Mouse (Mus musculus): ENCODE data around the gene 4930518I15Rik. TPM values are rescaled to one million over a fixed set of nuclear protein-coding genes. Genes with fewer than 3 reads are reported as not detected.

The 4930518I15Rik gene
- polyA plus RNA-seq, 1 experiment from 2014 or later: 0.82 TPM

DNA sequence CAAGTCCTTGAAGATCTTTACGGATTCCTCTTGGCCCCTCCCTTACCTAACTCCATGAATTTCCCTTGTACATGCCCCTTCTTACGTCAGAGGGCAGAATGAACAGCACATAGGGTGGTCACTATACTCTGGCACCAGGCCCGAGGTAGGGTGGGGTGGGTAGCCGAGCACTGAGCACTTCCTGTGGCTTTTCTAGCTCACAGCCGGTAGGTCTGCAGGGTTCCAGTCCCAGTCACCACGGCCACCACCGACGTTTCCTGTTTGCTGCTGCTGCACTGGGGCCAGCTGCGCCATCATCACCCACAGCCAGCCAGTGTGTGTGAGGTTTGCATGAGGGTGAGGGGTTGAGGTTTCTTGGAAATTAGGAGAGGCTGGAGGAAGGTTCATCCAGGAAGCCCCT, 20.0 kb upstream of the 4930518I15Rik start:
- TF ChIP-seq CTCF (IDR thresholded peaks at IDR 0.05): no peak
- no peaks in the 10 kb centered on the region for H3K27me3 ChIP-seq
- DNase-seq (ENCODE audit: low read depth, low spot score) (no peak), ATAC-seq (no peak)
- ChIA-PET CTCF (no interaction called here), POLR2A (no interaction called here)
- in situ Hi-C loops (cut with MboI; ENCODE audit: low pct_unique_long_range_greater_than_20kb): loop anchor here (5.0 to 10.0 kb wide), 2 partner anchors 120 to 207 kb away; partner anchors contain the start of gene Tldc2

GRCm38 (mm10) chr2:156874760-156875510, 17.2 kb upstream of the 4930518I15Rik start:
- ATAC-seq: no peak
- in situ Hi-C loops (cut with MboI; ENCODE audit: low pct_unique_long_range_greater_than_20kb): loop anchor here (5.0 to 10.0 kb wide), 2 partner anchors 122 to 210 kb away; partner anchors contain the start of gene Tldc2
- ChIA-PET CTCF (no interaction called here), POLR2A (interaction anchor here (0.6 kb wide), 1 partner anchor 158 kb away, joined by 4 read pairs; no protein-coding TSS in a partner anchor)
- DNase-seq (ENCODE audit: low read depth, low spot score): no peak
- no peak for TF ChIP-seq CTCF (IDR thresholded peaks at IDR 0.05)
- no peaks in the 10 kb centered on the region for H3K27me3 ChIP-seq

DNA sequence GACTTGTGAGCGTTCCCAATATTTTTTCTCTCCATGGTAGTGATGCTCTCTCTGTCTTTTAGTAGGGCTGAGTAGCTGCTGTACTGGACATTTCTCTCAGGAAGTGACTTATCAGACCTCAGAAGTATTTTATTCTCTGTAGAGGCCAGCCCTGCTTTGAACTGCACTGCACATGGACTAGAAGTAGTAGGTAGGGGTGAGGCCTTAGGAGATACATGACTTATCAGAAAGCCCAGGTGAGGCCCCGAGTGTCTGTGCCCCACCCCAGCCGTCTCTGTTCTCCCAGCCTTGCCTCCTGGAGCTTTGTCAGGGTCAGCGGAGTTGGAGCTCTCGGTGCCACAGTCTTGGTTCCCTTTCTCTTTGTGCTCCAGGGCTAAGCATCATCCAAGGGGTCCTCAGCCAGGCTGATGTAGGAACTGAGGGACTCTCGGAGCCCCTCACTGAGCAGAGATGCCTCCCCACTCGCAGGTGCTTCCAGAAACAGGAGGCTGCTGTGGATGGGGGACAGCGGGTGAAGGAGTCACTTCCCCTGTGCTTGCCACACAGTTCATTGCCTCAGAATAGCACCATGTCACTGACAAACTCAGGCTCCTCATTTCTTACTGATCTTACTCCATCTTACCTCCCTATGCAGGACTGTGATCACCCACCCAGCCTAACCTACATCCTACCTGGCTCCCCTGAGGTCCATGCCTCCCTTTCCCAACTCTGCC, 16.5 kb upstream of the 4930518I15Rik start:
- ChIA-PET CTCF (no interaction called here), POLR2A (no interaction called here)
- DNase-seq (ENCODE audit: low read depth, low spot score): no peak
- no peak for ATAC-seq
- no peak for TF ChIP-seq CTCF (IDR thresholded peaks at IDR 0.05)
- H3K27me3 ChIP-seq: no peaks in the 10 kb centered on the region
- in situ Hi-C loops (cut with MboI; ENCODE audit: low pct_unique_long_range_greater_than_20kb): loop anchor here (10.0 kb wide), 1 partner anchor 211 kb away; the partner anchor contains the start of gene Tldc2

DNA sequence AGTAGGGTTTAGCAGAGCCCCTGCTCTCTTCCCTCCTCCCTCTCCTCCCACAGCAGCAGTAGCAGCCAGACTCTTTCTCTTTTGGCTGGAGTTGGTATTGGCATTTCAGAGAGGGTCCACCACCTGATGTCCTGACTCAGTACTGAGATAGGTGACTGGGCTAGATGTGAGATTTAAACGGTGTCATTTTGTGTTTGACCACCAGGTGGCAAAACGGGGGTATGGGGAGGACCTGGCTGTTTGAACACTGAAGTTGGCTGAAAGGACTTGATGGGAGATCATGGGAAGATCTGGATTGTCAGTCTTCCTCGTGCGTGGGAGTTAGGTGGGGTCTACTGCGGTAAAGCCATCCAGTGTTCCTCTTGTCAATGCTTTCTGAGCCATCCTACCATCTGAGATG, 15.9 kb upstream of the 4930518I15Rik start:
- ATAC-seq (no peak), DNase-seq (ENCODE audit: low read depth, low spot score) (no peak)
- no peaks in the 10 kb centered on the region for H3K27me3 ChIP-seq
- no peak for TF ChIP-seq CTCF (IDR thresholded peaks at IDR 0.05)
- POLR2A ChIA-PET: no interaction called here
- in situ Hi-C loops (cut with MboI; ENCODE audit: low pct_unique_long_range_greater_than_20kb): loop anchor here (10.0 kb wide), 1 partner anchor 211 kb away; the partner anchor contains the start of gene Tldc2
- CTCF ChIA-PET: no interaction called here

- no peak for DNase-seq (ENCODE audit: low read depth, low spot score)
- ChIA-PET POLR2A (no interaction called here), CTCF (no interaction called here)
- in situ Hi-C loops (cut with MboI; ENCODE audit: low pct_unique_long_range_greater_than_20kb): loop anchor here (10.0 kb wide), 1 partner anchor 214 kb away; the partner anchor contains the start of gene Tldc2
- no peaks in the 10 kb centered on the region for H3K27me3 ChIP-seq
- no peak for ATAC-seq
- TF ChIP-seq CTCF (IDR thresholded peaks at IDR 0.05): no peak
Measured at GRCm38 (mm10) chr2:156870519-156870918, 12.8 kb upstream of the 4930518I15Rik start.

DNA sequence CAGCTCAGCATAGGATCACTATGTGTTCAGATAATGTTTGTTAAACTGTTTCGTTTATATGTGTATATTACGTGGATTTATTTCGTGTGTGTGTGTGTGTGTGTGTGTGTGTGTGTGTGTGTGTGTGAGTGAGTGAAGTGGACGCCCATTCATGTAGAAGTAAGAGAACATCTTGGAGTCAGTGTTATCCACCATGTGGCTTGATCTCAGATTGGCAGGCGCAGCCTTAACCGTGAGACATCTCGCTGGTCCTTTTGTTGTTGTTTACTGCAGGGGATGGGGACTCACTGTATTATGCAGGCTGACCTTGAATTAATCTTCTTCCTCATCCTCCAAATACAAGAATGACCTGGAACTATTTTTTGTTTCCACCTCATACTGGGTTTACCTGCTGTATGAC, 11.8 kb upstream of the 4930518I15Rik start:
- DNase-seq (ENCODE audit: low read depth, low spot score) (no peak), ATAC-seq (no peak)
- TF ChIP-seq CTCF (IDR thresholded peaks at IDR 0.05): no peak
- in situ Hi-C loops (cut with MboI; ENCODE audit: low pct_unique_long_range_greater_than_20kb): no loop called here
- H3K27me3 ChIP-seq: no peaks in the 10 kb centered on the region
- POLR2A ChIA-PET: no interaction called here
- CTCF ChIA-PET: interaction anchor here (1.3 to 1.6 kb wide), 2 partner anchors 127 to 227 kb away, joined by 3 to 4 read pairs; no protein-coding TSS in a partner anchor

DNA sequence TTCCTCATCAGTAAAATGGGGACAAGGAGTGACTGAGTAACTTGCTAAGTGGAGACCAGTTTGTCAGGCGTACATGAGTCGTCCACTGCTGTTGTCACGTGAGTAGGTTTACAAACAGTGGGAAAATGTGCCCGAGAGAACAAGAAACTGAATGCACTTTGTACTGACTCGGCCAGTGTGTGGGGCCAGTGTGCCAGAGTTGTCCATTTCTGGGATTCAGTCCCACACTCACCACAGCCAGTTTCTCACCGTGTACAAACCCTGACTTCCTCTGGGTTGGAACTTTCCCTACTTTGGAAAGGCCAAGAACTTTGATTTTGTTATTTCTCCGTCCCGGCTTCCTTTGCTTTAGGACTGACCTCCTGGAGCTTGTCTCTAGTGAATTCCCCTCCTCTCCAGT, 11.2 kb upstream of the 4930518I15Rik start:
- in situ Hi-C loops (cut with MboI; ENCODE audit: low pct_unique_long_range_greater_than_20kb): no loop called here
- TF ChIP-seq CTCF (IDR thresholded peaks at IDR 0.05): no peak

DNA sequence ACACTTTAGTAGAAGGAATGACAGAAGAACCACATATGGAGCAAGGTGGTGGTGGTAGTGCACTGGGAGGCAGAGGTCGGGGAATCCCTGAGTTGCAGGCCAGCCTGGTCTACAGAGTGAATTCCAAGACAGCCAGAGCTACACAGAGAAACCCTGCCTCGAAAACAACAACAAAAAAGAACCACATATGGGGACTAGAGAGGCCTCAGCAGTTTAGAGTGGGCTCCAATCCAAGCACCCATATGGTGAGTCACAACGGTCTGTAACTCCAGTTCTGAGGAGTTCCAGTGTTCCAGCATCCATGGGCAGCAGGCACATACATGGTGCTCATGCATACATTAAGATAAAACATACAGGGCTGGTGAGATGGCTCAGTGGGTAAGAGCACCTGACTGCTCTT, 6.7 kb upstream of the 4930518I15Rik start:
- in situ Hi-C loops (cut with MboI; ENCODE audit: low pct_unique_long_range_greater_than_20kb): no loop called here
- POLR2A ChIA-PET: interaction anchor here (0.6 to 1.4 kb wide), 2 partner anchors 23 to 51 kb away, joined by 3 read pairs; no protein-coding TSS in a partner anchor
- TF ChIP-seq CTCF (IDR thresholded peaks at IDR 0.05): no peak
- ATAC-seq (no peak), DNase-seq (ENCODE audit: low read depth, low spot score) (no peak)
- CTCF ChIA-PET: no interaction called here
- no peaks in the 10 kb centered on the region for H3K27me3 ChIP-seq

More for the DNA sequence above, 11.2 kb upstream of the 4930518I15Rik start:
- ChIA-PET POLR2A (no interaction called here), CTCF (interaction anchor here (1.3 to 1.6 kb wide), 2 partner anchors 128 to 228 kb away, joined by 3 to 4 read pairs; no protein-coding TSS in a partner anchor)
- H3K27me3 ChIP-seq: no peaks in the 10 kb centered on the region
- DNase-seq (ENCODE audit: low read depth, low spot score) (no peak), ATAC-seq (no peak)

- POLR2A ChIA-PET: interaction anchor here (0.5 to 1.4 kb wide), 2 partner anchors 22 to 29 kb away, joined by 3 to 4 read pairs; no protein-coding TSS in a partner anchor
- ATAC-seq (peak; percentile 40), DNase-seq (ENCODE audit: low read depth, low spot score) (no peak)
- in situ Hi-C loops (cut with MboI; ENCODE audit: low pct_unique_long_range_greater_than_20kb): no loop called here
- TF ChIP-seq CTCF (IDR thresholded peaks at IDR 0.05): no peak
- H3K27me3 ChIP-seq: no peaks in the 10 kb centered on the region
- CTCF ChIA-PET: interaction anchor here (0.7 to 1.7 kb wide), 4 partner anchors 16 to 133 kb away, joined by 3 to 5 read pairs (median 4); no protein-coding TSS in a partner anchor
Measured at GRCm38 (mm10) chr2:156863487-156864160, 5.9 kb upstream of the 4930518I15Rik start.

Measured in Patski (cell line).